Mouse (Mus musculus): Measurements from ENCODE around the gene Tmem182. TPM values are rescaled to one million over a fixed set of nuclear protein-coding genes. Genes with fewer than 3 reads are reported as not detected.

The Tmem182 gene
- total RNA-seq (2018; cell fraction: chromatin; rRNA removed): not detected
- total RNA-seq (2018; cell fraction: cytosol; rRNA removed): not detected
- not detected for total RNA-seq (2018; cell fraction: nucleus; rRNA removed)
- not detected in 3 replicates for polyA plus RNA-seq (2018)

DNA sequence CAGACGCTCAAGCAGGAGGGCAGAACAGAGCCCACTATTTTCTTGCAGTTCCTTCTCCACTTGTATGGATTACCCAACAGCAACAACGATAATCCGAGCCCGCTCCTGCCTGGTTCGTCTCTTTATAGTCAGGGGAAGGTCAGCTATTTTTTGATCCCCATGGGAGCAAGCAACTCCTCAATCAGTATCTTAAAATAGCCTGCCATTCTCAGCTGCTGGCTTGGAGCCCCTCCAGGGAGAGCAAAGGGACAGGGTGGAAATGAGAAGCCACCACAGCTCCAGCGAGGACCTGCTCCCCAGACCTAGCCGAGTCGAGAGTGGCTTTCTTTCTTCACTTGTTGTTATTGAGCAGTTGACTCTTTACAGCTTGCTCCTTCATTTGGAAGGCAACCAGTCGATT lies at the start of gene Tmem182:
Gene Tmem182, plus strand, starts transcription at position 251 of the 400 bp plus-strand sequence.
- Histone ChIP-seq H3K4me3 (ENCODE audit: inconsistent target) (no peak within 1 kb of the TSS), H3K79me2 (ENCODE audit: inconsistent target) (no peaks in the 10 kb centered on the region), H3K36me3 (ENCODE audit: inconsistent target) (no peaks in the 10 kb centered on the region), H3K27ac (no peak within 1 kb of the TSS)
- WGBS (ENCODE audit: missing documents): 80% methylated on average over 9 of the region's 9 CpGs

DNA sequence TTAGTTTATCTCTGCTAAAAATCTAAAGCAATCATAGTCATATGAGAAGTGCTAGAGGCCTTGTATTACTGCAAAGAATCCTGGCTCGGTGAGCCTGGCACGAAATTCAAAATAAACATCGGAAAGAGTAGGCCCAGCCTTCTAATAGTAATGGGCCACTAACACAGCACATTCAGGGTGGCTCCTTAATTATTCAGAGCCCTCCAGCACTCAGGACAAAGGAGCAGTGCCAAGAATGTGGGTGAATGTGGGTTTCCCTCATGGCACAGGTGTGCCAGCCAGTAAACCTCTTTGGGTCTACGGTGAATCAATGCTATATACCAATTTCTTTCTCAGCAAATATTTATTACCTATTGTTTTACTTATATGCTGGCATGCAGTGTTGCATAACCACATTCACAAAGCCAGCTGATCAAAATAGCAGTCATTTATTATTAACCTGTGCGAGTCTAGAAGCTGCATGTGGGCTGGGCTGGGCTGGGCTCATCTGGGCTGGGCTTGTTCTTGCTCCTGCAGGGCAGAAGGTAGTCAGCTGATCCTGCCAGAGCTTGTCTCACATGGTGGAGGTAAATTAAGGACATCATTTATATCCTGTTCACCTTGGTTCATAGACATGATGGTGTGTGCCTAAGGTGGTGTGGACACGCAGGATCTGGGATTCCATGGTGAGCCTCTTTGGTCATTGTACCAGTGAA lies 45.5 kb upstream of the Tmem182 start:
- H3K79me2 ChIP-seq (ENCODE audit: inconsistent target): no peaks in the 10 kb centered on the region
- H3K36me3 ChIP-seq (ENCODE audit: inconsistent target): no peaks in the 10 kb centered on the region
- no peak overlapping the region for H3K4me3 ChIP-seq (ENCODE audit: inconsistent target)
- no peak overlapping the region for H3K27ac ChIP-seq
- WGBS (ENCODE audit: missing documents): 94% methylated on average over 6 of the region's 6 CpGs

DNA sequence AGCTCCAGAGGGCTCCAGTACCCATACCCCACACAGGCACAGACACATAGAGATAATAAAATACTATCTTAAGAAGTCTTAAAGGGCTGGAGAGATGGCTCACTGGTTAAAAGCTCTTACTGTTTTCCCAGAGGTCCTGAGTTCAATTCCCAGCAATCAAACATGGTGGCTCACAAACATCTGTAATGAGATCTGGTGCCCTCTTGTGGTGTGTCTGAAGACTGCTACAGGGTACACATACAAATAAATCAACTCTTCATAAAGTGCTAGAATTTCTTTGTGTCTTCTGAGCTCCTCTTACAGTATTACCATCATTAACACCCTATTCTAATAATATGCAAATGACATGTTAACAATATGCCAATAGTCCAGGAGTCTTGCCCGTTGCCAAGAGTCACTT lies 41.4 kb upstream of the Tmem182 start:
- H3K36me3 ChIP-seq (ENCODE audit: inconsistent target): no peaks in the 10 kb centered on the region
- WGBS (ENCODE audit: missing documents): 92% methylated on average over 1 of the region's 1 CpGs
- no peak overlapping the region for H3K27ac ChIP-seq
- no peaks in the 10 kb centered on the region for H3K79me2 ChIP-seq (ENCODE audit: inconsistent target)
- no peak overlapping the region for H3K4me3 ChIP-seq (ENCODE audit: inconsistent target)

DNA sequence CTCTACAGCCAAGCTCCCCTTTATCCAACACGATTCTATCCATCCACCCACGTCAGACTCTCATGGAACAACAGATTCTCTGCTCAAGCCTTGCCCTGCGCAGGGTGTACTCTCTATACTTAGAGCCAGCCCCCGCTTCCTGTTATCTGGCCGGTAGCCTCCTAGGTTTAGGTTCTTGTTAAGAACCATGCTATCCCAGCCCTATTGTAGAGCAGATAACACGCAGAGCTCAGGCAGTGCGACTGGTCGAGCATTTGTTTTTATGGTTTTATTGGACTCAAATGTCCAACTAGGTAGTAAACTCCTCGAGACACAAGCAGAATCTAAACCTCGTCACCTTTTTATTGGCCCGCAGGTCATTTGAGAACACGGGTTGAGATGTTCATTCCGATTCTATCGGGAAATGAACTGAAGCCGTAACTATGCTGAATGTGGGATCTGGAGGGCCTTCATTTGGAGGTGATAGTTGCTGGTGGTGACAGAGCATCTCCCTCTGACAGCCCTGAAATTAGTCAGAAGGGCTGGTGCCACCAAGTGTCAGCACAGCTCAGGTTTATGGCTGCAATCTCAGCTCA lies 40.6 kb upstream of the Tmem182 start:
- Histone ChIP-seq H3K79me2 (ENCODE audit: inconsistent target) (no peaks in the 10 kb centered on the region), H3K4me3 (ENCODE audit: inconsistent target) (no peak overlapping the region), H3K27ac (no peak overlapping the region), H3K36me3 (ENCODE audit: inconsistent target) (no peaks in the 10 kb centered on the region)
- WGBS (ENCODE audit: missing documents): 81% methylated on average over 15 of the region's 15 CpGs

DNA sequence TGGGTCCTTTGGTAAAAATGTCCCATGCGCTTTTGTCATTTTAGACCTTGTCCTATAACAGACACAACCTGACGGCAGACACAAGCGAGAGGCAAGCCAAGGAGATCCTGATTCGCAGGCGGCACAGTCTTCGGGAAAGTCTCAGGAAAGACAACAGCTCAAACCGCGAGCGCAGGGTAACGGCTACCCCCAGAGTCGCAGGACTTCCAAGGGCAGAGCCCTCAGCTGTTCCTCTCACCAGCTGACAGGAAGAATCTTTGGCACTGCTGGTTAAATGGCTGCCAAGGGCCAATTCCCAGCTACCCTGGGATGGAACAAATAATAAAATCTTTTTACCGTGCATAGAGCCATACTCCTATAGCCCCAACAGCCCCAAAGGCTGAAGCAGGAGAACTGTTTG lies 39.9 kb upstream of the Tmem182 start:
- Histone ChIP-seq H3K4me3 (ENCODE audit: inconsistent target) (no peak overlapping the region), H3K27ac (no peak overlapping the region), H3K36me3 (ENCODE audit: inconsistent target) (no peaks in the 10 kb centered on the region), H3K79me2 (ENCODE audit: inconsistent target) (no peaks in the 10 kb centered on the region)
- WGBS (ENCODE audit: missing documents): 94% methylated on average over 12 of the region's 12 CpGs

DNA sequence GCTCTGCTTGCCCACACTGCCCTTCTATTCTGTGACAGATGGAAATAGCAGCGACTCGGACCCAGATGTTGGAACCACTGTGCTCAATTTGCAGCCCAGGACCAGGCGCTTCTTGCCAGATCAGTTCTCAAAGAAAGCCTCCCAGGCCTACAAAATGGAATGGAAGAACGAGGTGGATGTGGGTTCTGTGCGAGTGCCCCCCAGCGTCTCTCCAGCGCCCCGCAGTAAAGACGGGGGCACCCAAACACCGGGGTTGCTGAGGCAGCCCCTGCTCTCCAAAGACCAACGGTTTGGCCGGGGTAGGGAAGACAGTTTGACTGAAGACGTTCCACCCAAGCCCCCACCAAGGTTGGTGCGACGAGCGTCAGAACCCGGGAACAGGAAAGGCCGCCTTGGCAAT lies 37.8 kb upstream of the Tmem182 start:
- 82% methylated on average over 17 of the region's 18 CpGs for WGBS (ENCODE audit: missing documents)
- Histone ChIP-seq H3K36me3 (ENCODE audit: inconsistent target) (no peaks in the 10 kb centered on the region), H3K79me2 (ENCODE audit: inconsistent target) (no peaks in the 10 kb centered on the region), H3K4me3 (ENCODE audit: inconsistent target) (no peak overlapping the region), H3K27ac (no peak overlapping the region)

DNA sequence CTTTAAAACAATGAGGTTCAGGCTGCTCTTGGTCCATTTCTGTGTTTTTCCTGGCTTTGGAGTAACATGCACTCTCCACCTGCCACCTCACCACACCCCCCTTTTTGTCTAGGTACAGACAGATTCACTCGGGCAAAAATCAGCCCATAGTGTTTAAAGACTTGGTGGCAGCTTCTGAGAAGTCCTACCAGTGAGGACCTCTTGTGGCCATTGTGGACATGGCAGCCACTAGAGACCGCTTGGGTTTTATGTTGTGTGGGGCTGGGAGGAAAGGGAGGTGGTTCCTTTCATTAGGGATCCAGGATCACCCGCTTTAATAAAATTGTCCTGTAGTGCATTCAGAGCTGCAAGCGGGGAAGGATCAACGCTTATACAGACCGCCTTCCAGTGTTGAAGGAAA lies 36.8 kb upstream of the Tmem182 start:
- Histone ChIP-seq H3K79me2 (ENCODE audit: inconsistent target) (no peaks in the 10 kb centered on the region), H3K36me3 (ENCODE audit: inconsistent target) (peaks cover 2% of the 10 kb centered on the region; the same call in 1 of the 2 replicates), H3K4me3 (ENCODE audit: inconsistent target) (no peak overlapping the region), H3K27ac (no peak overlapping the region)
- WGBS (ENCODE audit: missing documents): 23% methylated on average over 6 of the region's 6 CpGs

DNA sequence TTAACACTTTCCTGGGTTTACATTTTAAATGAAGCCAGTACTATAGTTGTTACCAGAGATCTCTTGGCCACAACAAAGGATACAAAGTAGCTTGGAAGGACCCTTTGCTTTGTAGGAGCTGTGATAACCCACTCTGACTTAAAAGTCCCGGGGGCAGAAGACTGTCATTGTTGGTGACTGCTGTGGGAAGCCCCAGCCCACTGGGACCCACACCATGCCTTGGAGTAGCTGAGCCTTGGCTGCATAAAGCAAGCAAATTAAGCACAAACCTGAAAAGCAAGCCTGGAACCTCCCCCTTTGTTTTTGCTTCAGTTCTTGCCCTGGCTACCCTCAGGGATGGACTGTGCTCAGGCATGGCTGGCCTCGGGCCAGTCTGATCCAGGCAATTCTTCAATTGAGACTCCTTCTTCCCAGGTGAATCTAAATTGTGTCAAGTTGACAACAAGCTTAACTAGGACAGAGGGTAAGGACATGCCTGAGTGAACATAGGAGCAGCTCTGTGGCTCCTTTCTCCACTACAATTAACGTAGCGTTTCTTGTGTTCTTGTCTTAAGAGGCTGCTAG lies 36.0 kb upstream of the Tmem182 start:
- 87% methylated on average over 4 of the region's 4 CpGs for WGBS (ENCODE audit: missing documents)

DNA sequence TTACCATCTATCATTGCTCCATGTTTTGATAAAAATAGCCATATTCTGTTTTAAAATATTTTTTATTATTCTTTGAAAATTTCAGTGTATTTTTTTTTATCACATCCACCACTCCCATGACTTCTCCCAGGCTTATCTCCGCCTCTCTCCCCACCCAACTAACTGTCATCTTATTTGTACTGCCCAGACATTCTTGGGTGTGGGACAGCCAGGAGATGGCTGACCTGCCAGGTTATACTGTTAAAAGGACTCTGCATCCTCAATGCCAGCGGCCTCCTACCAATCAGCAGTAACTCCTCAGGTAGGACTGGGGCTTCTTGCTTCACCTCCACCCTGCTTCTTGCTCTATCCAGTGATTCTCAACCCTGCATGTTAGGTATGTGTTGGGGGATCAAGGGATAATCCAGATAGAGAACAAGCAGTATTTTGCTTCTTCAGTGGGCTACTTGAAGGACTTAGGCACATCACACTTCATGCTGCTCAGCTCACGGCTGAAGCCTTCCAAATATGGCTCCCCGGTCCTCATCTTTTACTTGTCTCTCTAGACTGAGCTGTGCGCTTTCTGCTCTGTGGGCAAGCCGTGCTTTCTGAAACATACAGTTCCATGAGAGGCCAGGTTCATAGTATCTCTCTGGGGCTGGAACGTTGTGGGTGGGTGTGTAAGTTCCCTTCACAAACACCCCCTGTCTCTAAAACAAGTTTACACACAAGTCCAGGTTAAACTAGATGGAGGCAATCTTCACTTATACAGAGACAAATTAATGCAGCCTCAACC lies 34.0 kb upstream of the Tmem182 start:
- H3K36me3 ChIP-seq (ENCODE audit: inconsistent target): peaks cover 7% of the 10 kb centered on the region; the same call in 1 of the 2 replicates
- H3K4me3 ChIP-seq (ENCODE audit: inconsistent target): no peak overlapping the region
- 90% methylated on average over 7 of the region's 7 CpGs for WGBS (ENCODE audit: missing documents)
- no peak overlapping the region for H3K27ac ChIP-seq
- H3K79me2 ChIP-seq (ENCODE audit: inconsistent target): no peaks in the 10 kb centered on the region

More for the DNA sequence above, 36.0 kb upstream of the Tmem182 start:
- no peak overlapping the region for H3K27ac ChIP-seq
- H3K36me3 ChIP-seq (ENCODE audit: inconsistent target): peaks cover 7% of the 10 kb centered on the region; the same call in 1 of the 2 replicates
- no peaks in the 10 kb centered on the region for H3K79me2 ChIP-seq (ENCODE audit: inconsistent target)
- no peak overlapping the region for H3K4me3 ChIP-seq (ENCODE audit: inconsistent target)

DNA sequence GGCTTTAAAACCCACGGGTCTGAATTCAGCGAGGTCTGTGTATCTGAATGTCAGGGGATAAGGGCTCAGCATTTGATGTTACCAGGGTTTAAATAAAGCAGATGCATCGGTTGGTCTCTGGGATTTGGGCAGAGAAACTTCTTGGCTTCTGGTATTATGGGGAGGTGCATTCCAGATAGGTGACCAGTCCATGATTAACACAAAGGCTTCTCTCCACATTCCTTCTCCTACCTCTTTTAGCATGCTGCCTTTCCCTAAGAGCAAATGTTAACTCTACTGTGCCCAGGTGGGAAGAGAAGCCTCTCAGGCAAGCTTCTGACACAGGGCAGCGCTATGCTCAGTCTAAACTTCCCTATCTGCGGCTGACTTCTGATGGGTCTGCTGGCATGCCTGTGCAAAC lies 32.2 kb upstream of the Tmem182 start:
- no peak overlapping the region for H3K27ac ChIP-seq
- WGBS (ENCODE audit: missing documents): 92% methylated on average over 5 of the region's 5 CpGs
- no peak overlapping the region for H3K4me3 ChIP-seq (ENCODE audit: inconsistent target)
- H3K79me2 ChIP-seq (ENCODE audit: inconsistent target): no peaks in the 10 kb centered on the region
- peaks cover 7% of the 10 kb centered on the region; the same call in 1 of the 2 replicates for H3K36me3 ChIP-seq (ENCODE audit: inconsistent target)

DNA sequence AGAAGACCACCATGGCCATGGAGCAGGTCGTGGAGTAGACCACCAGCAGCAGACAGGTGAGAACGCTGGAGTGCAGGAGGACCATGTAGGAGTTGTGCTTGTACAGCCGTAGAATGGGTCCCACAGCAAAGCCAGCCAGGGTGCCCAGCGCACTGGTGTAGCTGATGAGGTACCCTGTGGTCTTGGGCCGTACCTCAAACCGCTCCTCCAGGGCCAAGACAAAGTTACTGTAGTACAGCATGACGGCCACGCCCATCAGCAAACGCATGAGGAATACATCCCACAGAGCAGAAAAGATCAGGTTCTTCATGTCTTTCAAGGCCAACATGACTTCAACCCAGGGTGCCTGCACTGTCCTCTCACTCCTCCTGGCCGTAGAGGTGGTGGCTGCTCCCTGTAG lies 31.4 kb upstream of the Tmem182 start:
- no peak overlapping the region for H3K27ac ChIP-seq
- no peaks in the 10 kb centered on the region for H3K79me2 ChIP-seq (ENCODE audit: inconsistent target)
- no peak overlapping the region for H3K4me3 ChIP-seq (ENCODE audit: inconsistent target)
- H3K36me3 ChIP-seq (ENCODE audit: inconsistent target): peaks cover 7% of the 10 kb centered on the region; the same call in 1 of the 2 replicates
- 96% methylated on average over 10 of the region's 10 CpGs for whole genome bisulfite sequencing (ENCODE audit: missing documents)

DNA sequence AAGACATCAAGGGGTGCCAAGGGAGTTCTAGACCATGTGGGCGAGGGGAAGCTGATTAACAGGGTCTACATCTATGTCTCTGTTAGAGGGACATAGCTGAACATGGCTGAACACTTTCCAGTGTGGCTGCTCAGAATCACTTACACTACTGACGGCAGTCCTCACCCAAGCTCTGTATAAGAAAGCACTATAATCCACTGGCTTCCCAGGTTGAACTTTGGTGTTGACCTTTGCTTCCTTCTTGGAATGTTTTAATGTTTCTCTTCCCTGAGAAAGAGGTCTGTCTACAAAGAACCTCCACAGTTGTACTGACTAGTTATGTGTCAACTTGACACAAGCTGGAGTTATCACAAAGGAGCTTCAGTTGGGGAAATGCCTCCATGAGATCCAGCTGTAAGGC lies 29.3 kb upstream of the Tmem182 start:
- Histone ChIP-seq H3K27ac (no peak overlapping the region), H3K4me3 (ENCODE audit: inconsistent target) (no peak overlapping the region), H3K79me2 (ENCODE audit: inconsistent target) (no peaks in the 10 kb centered on the region), H3K36me3 (ENCODE audit: inconsistent target) (peaks cover 16% of the 10 kb centered on the region; the same call in 1 of the 2 replicates)
- 93% methylated on average over 2 of the region's 2 CpGs for WGBS (ENCODE audit: missing documents)

DNA sequence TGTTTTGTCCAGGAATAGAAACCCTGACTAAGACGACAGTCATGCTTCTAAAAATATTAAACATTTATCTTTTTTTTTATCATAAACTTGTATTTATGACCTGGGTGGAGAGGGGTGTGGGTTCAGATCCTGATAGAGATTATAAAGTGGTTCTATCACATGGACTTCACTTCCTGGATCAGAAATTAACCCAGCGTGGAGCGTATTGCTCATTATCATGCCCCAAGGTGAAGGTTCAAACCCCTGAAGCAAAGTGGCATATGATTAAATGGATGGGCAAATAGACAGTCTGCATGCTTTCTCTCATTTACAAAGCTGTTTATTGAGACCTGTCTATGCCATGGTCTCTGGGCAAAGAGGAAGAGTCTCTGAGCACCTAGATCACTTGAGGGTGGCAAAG lies 28.6 kb upstream of the Tmem182 start:
- Histone ChIP-seq H3K4me3 (ENCODE audit: inconsistent target) (no peak overlapping the region), H3K36me3 (ENCODE audit: inconsistent target) (peaks cover 16% of the 10 kb centered on the region; the same call in 1 of the 2 replicates), H3K27ac (no peak overlapping the region), H3K79me2 (ENCODE audit: inconsistent target) (no peaks in the 10 kb centered on the region)
- 97% methylated on average over 3 of the region's 3 CpGs for WGBS (ENCODE audit: missing documents)

DNA sequence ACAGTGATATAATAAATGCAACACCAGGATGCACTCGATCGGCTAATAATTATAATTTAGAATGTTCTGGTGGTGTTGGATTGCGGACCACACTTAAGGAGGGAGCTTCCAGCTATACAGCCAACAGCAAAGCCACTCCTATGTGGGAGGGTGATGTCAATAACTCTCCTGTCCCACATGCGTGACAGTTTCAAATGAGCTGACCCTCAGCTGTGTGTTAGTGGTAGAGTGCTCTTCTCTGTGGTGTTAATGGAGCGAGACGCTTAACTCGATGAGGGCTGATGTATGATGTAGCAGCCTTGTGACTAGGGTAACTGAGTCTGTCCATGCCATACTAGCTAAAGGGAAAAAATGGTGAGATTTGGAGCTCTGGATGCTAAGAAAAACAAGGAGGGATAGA lies 22.0 kb upstream of the Tmem182 start:
- 95% methylated on average over 7 of the region's 7 CpGs for WGBS (ENCODE audit: missing documents)
- Histone ChIP-seq H3K79me2 (ENCODE audit: inconsistent target) (no peaks in the 10 kb centered on the region), H3K4me3 (ENCODE audit: inconsistent target) (no peak overlapping the region), H3K36me3 (ENCODE audit: inconsistent target) (peaks cover 12% of the 10 kb centered on the region; the same call in 1 of the 2 replicates), H3K27ac (no peak overlapping the region)
